Mouse (Mus musculus): ENCODE data around the gene Tmco4. TPM values are rescaled to one million over a fixed set of nuclear protein-coding genes. Genes with fewer than 3 reads are reported as not detected.
A peak's percentile ranks its signal among the peaks of the same experiment; 100 is the strongest.

The Tmco4 gene
- polyA plus RNA-seq, 1 experiment from 2014 or later: 10.2 TPM

- no peaks in the 10 kb centered on the region for H3K36me3 ChIP-seq (ENCODE audit: insufficient read depth, low read length)
- no peaks in the 10 kb centered on the region for H3K9me3 ChIP-seq (replicated peaks; ENCODE audit: low read length)
- DNase-seq (ENCODE audit: low spot score) (peak; percentile 88), ATAC-seq (replicated peaks; ENCODE audit: low FRiP score, low read depth) (no peak)
- 5% methylated on average over 7 of the region's 7 CpGs for WGBS
- no peaks in the 10 kb centered on the region for H3K27me3 ChIP-seq (ENCODE audit: insufficient read depth, low read length)
- H3K4me1 ChIP-seq (replicated peaks; ENCODE audit: insufficient read depth, low read length): no peaks in the 10 kb centered on the region
- no peak overlapping the region for H3K4me2 ChIP-seq (ENCODE audit: low read length)
- no peak overlapping the region for H3K4me3 ChIP-seq (replicated peaks; ENCODE audit: low read depth, low read length)
- TF ChIP-seq CTCF (IDR thresholded peaks at IDR 0.05; ENCODE audit: low read depth): no peak
- H3K27ac ChIP-seq: no peak overlapping the region
- no peak overlapping the region for H3K9ac ChIP-seq (ENCODE audit: low read depth, low read length)
Observed at GRCm38 (mm10) chr4:139059569-139059968, 86.9 kb downstream of the Tmco4 start.

GRCm38 (mm10) chr4:139064831-139065230, 92.1 kb downstream of the Tmco4 start:
- H3K27me3 ChIP-seq (ENCODE audit: insufficient read depth, low read length): no peaks in the 10 kb centered on the region
- no peak overlapping the region for H3K27ac ChIP-seq
- no peaks in the 10 kb centered on the region for H3K4me1 ChIP-seq (replicated peaks; ENCODE audit: insufficient read depth, low read length)
- no peaks in the 10 kb centered on the region for H3K9me3 ChIP-seq (replicated peaks; ENCODE audit: low read length)
- H3K36me3 ChIP-seq (ENCODE audit: insufficient read depth, low read length): no peaks in the 10 kb centered on the region
- 83% methylated on average over 5 of the region's 5 CpGs for WGBS
- no peak overlapping the region for H3K4me2 ChIP-seq (ENCODE audit: low read length)
- no peak for ATAC-seq (replicated peaks; ENCODE audit: low FRiP score, low read depth)
- no peak for DNase-seq (ENCODE audit: low spot score)
- H3K4me3 ChIP-seq (replicated peaks; ENCODE audit: low read depth, low read length): no peak overlapping the region
- no peak for TF ChIP-seq CTCF (IDR thresholded peaks at IDR 0.05; ENCODE audit: low read depth)
- no peak overlapping the region for H3K9ac ChIP-seq (ENCODE audit: low read depth, low read length)

GRCm38 (mm10) chr4:139068287-139068686, 95.6 kb downstream of the Tmco4 start:
- 22% methylated on average over 4 of the region's 4 CpGs for WGBS
- Histone ChIP-seq H3K27ac (no peak overlapping the region), H3K36me3 (ENCODE audit: insufficient read depth, low read length) (no peaks in the 10 kb centered on the region), H3K4me3 (replicated peaks; ENCODE audit: low read depth, low read length) (no peak overlapping the region), H3K4me2 (ENCODE audit: low read length) (no peak overlapping the region), H3K27me3 (ENCODE audit: insufficient read depth, low read length) (no peaks in the 10 kb centered on the region), H3K9me3 (replicated peaks; ENCODE audit: low read length) (no peaks in the 10 kb centered on the region), H3K9ac (ENCODE audit: low read depth, low read length) (no peak overlapping the region), H3K4me1 (replicated peaks; ENCODE audit: insufficient read depth, low read length) (no peaks in the 10 kb centered on the region)
- no peak for TF ChIP-seq CTCF (IDR thresholded peaks at IDR 0.05; ENCODE audit: low read depth)
- no peak for ATAC-seq (replicated peaks; ENCODE audit: low FRiP score, low read depth)
- DNase-seq (ENCODE audit: low spot score): no peak

- DNase-seq (ENCODE audit: low spot score): no peak
- H3K4me2 ChIP-seq (ENCODE audit: low read length): peak overlapping the region; percentile 96; the same call in 1 of the 2 replicates
Observed at GRCm38 (mm10) chr4:139074060-139074459, 101.4 kb downstream of the Tmco4 start.

GRCm38 (mm10) chr4:139075041-139075711, 102.5 kb downstream of the Tmco4 start, which contains the start of gene Htr6:
TSS of gene Htr6 (minus strand) at chr4:139075570.
- Histone ChIP-seq H3K9me3 (replicated peaks; ENCODE audit: low read length) (no peaks in the 10 kb centered on the region), H3K4me1 (replicated peaks; ENCODE audit: insufficient read depth, low read length) (peaks cover 5% of the 10 kb centered on the region; the same call in 1 of the 2 replicates), H3K36me3 (ENCODE audit: insufficient read depth, low read length) (no peaks in the 10 kb centered on the region), H3K27me3 (ENCODE audit: insufficient read depth, low read length) (peaks cover 34% of the 10 kb centered on the region), H3K9ac (ENCODE audit: low read depth, low read length) (0 out of 2 replicates have a peak within 1 kb of the TSS, but pooled peaks have one; percentile 14), H3K4me3 (replicated peaks; ENCODE audit: low read depth, low read length) (peak within 1 kb of the TSS; percentile 42), H3K4me2 (ENCODE audit: low read length) (peak within 1 kb of the TSS; percentile 96), H3K27ac (no peak within 1 kb of the TSS)
- under 1% methylated on average over 75 of the region's 77 CpGs for WGBS
- no peak for TF ChIP-seq CTCF (IDR thresholded peaks at IDR 0.05; ENCODE audit: low read depth)
- DNase-seq (ENCODE audit: low spot score) (no peak), ATAC-seq (replicated peaks; ENCODE audit: low FRiP score, low read depth) (no peak)

More at GRCm38 (mm10) chr4:139074060-139074459, 101.4 kb downstream of the Tmco4 start:
- Histone ChIP-seq H3K36me3 (ENCODE audit: insufficient read depth, low read length) (no peaks in the 10 kb centered on the region), H3K4me1 (replicated peaks; ENCODE audit: insufficient read depth, low read length) (peaks cover 5% of the 10 kb centered on the region; the same call in 1 of the 2 replicates), H3K9ac (ENCODE audit: low read depth, low read length) (no peak overlapping the region), H3K4me3 (replicated peaks; ENCODE audit: low read depth, low read length) (0 out of 2 replicates have a peak overlapping the region, but pooled peaks have one; percentile 42), H3K27me3 (ENCODE audit: insufficient read depth, low read length) (peaks cover 34% of the 10 kb centered on the region), H3K9me3 (replicated peaks; ENCODE audit: low read length) (no peaks in the 10 kb centered on the region), H3K27ac (no peak overlapping the region)
- WGBS: 25% methylated on average over 29 of the region's 29 CpGs
- TF ChIP-seq CTCF (IDR thresholded peaks at IDR 0.05; ENCODE audit: low read depth): no peak
- ATAC-seq (replicated peaks; ENCODE audit: low FRiP score, low read depth): no peak

GRCm38 (mm10) chr4:139075915-139076314, 103.2 kb downstream of the Tmco4 start:
- WGBS: 16% methylated on average over 5 of the region's 5 CpGs
- H3K9ac ChIP-seq (ENCODE audit: low read depth, low read length): no peak overlapping the region
- H3K4me1 ChIP-seq (replicated peaks; ENCODE audit: insufficient read depth, low read length): peaks cover 5% of the 10 kb centered on the region; the same call in 1 of the 2 replicates
- H3K9me3 ChIP-seq (replicated peaks; ENCODE audit: low read length): no peaks in the 10 kb centered on the region
- H3K27me3 ChIP-seq (ENCODE audit: insufficient read depth, low read length): peaks cover 34% of the 10 kb centered on the region
- ATAC-seq (replicated peaks; ENCODE audit: low FRiP score, low read depth) (no peak), DNase-seq (ENCODE audit: low spot score) (no peak)
- H3K4me2 ChIP-seq (ENCODE audit: low read length): peak overlapping the region; percentile 96
- H3K36me3 ChIP-seq (ENCODE audit: insufficient read depth, low read length): no peaks in the 10 kb centered on the region
- no peak overlapping the region for H3K27ac ChIP-seq
- peak; percentile 48 for TF ChIP-seq CTCF (IDR thresholded peaks at IDR 0.05; ENCODE audit: low read depth)
- H3K4me3 ChIP-seq (replicated peaks; ENCODE audit: low read depth, low read length): peak overlapping the region; percentile 42
